Mouse (Mus musculus) hematopoietic stem cell, adult 5-6 weeks (primary cell): ENCODE measurements at regions not wholly inside any gene's neighbourhood (a gene's known extent, or its start where the extent isn't known, plus 50 kb on each side); places are given as distances from the start of the nearest gene placed in this dataset.

Experiments used
- ATAC-seq, 2 experiments: fragments of 125-278 bp in 1 of 2; replicated peaks in 1 of 2; 2 replicates each; pipeline ENCODE4 v1.8.0; 2016 to 2017; ENCODE audit warnings: inconsistent platforms in 2 of 2, mild to moderate bottlenecking in 2 of 2, moderate number of reproducible peaks in 2 of 2, low read depth in 1 of 2, moderate TSS enrichment in 1 of 2; ENCODE audit not compliant: low FRiP score in 2 of 2, poor library complexity in 2 of 2, severe bottlenecking in 2 of 2, insufficient read depth in 1 of 2, low TSS enrichment in 1 of 2

DNA sequence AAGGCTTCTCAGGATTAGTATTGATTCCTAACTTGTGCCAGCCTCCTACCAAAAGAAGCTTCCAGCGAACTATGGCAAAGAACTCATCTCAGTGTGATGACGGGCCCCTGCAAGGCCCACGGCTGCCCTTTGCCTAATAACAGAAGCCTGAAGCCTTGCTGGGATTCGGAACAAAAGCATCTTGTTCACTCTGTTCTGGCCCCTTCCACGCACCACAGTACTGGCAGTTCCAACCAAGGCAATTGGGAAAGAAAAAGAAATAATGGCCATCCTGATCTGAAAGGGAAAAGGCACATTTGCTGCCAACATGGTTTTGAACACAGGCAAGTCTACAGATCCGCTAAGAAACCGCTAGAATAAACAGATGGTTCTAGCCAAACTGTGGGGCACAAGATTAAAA, 150.4 kb upstream of the Tcerg1l start:
- ATAC-seq = no peak

DNA sequence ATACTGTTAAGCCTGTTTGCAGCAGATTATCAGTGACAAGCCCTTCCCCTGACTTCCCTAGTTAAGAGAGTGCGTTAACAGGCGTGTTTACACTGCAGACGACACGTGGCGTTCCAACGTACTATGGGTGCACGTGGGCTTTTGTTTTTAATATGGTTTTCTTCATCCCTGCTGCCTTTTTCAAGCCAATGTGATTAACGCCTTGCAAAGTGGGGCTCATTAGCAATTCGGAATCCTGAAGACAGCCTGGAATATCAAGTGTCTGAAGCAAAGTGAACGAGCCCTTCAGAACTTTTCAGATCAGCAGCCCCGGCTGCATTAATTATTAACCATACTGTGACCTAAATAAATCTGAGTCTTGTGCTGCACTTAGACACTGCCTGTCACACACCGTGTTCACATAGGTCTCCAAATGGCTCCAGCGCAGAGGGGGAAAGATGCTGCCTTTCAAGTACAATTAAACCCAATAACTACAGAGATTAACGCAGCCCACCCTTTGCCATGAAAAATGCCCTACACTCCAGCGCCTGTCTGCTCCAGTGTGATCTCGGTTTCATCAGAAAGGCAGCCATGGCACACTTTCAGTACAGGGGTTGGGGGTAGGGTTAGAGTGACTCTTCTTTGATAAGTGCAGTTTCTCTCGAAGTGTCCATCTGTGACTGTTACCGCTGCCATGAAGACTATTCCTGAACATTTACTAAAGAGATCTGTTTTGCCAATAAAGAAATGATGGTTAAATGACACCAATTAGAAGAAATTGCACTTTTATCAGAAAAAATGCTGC, 140.7 kb upstream of the Tcerg1l start:
- no peak for ATAC-seq

DNA sequence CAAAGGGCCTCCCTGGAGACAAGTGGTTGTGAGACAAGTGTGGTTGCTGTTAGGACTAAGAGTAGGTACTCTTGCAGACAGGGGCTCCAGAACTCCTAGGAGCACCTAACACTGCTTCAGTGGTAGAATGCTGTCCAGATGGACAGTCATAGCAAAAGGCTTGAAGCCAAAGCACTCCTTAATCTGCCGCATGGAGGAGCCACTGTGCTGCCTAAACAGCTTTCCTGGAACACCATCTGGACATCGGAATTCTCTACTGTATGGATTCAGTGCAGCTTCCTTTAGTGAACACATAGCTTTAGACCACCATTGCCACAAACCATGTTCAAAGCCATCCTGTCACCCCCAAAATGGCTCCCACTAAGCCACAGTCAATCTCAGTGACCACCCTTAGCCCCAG, 128.6 kb upstream of the Tcerg1l start:
- no peak for ATAC-seq

DNA sequence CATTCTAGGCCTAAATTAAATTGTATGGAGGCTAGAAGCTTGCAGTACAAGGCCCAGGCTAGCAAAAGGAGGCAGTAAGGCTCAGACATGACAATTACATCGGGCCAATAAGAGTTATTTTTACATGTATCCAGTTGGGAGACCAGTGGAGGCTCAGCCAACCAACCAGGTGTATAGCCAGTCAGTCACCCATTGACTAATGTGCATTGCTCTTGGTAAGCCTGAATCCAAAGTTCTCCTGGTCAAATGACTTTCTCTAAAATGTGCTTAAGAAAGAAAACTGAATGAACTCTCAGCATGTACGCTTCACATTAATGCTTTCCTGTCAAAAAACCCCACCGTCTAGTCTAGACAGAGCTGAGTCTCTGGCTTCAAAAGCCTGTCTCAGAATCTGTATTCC, 127.4 kb upstream of the Tcerg1l start:
- no peak for ATAC-seq

DNA sequence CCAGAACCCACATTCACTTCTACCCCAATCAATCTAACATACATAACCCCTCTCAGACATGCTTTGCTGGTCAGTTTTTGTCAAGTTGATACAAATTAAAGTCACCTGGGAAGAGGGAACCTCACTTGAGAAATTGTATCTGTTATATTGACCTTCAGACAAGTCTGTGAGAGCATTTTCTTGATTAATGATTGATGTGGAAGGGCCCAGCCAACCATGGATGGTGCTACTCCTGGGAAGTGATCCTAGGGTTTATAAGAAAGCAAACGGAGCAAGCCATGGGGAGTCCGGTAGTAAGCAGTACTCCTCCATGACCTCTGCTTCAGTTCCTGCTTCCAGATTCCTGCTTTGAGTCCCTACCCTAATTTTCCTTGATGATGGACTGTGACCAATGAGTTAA, 116.6 kb upstream of the Tcerg1l start:
- no peak for ATAC-seq

DNA sequence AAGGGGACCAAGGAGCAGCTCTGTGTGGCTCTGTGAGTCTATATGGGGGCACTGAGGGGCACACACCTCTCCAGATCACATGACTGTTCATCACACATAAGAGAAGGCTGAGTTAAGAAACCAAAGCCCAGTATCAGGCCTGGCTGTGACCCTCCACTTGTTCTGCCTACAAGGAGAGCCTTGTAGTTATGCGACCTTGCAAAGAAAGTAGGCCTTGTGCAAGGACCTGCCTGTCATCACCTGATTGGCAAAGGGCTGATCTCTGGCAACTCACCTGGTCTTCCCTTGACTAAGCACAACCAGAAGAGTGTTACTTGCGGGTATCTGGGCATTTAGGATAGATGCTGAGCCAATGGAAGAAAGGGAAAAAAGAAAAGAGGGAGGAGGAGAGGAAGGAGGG, 107.7 kb upstream of the Tcerg1l start:
- ATAC-seq = no peak

DNA sequence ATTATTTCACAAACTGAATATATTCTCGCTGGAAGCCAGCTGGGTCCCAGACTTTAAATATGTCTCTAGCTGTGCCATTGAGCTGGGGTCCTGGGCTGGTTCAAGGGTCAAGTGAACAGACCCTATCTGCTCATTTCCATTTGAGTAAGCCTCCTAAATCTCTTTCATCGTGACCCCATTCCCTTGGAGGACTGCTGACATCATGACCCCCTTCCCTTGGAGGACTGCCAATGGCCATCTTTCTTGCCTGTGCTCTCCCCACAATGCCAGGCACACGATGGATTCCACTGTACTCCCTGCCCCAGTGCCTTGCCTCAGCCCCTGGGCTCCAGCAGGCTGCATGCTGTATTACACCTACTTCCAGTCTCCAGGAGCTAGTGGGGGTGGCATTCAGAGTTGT, 106.5 kb upstream of the Tcerg1l start:
- no peak for ATAC-seq

DNA sequence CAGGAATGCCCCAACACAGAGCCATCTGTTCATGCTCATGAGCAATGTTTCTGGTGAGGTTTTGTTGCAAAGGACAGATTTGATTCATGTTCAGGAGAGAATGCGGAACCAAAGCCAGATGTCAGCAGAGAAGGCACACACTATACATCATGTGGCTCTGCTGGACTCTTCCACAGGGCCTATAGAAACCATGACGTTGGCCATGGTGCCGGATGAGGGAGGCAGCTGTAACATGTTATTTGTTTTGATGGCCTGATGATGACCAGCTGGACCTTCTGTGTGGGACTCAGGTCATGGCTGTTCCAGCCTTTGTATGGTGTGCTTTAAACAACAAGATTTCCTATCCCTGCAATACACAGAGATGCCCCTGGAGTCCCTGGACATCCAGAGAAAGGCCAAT, 105.5 kb upstream of the Tcerg1l start:
- no peak for ATAC-seq

GRCm38 (mm10) chr7:138501347-138502014, 104.0 kb upstream of the Tcerg1l start:
- ATAC-seq = no peak

DNA sequence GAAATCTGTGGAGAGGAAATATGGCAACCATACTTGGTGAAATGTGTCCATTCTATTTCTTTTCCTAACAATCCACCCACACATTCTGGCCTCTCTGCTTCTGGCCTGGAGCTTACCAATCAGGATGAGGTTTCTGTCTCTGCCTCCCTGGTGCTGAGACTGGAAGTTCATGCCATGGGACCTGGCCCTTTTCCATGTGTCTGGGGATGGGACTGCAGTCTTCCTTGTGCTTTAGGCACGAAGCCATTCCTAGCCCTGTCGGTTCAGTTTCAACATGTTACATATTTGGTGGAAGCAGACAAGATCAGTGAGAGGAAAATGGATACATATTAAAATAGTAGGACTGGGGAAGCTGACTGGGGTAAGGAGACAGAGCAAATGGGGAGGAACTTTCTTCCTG, 100.2 kb upstream of the Tcerg1l start:
- no peak for ATAC-seq

DNA sequence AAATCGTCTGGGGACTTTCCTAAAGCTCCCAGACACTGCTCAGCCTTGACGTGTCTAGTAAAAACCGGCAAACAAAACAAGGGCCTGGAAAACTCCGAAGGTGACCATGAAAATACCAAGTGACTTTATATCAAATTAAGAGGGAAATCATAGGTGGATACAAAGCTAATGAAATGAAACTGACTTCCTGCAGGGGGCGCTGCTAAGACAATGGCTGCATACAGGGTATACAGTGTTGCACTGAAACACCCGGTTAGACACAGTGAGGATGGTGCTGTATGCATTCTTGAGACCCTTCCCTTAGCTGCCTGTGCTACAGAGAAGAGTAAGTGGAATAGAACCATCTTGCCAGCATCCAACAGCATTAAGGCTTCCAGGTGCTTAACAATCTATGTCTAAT, 99.7 kb upstream of the Tcerg1l start:
- ATAC-seq = no peak

- ATAC-seq = no peak
These were observed 96.1 kb upstream of the Tcerg1l start for GRCm38 (mm10) chr7:138493661-138494060.

GRCm38 (mm10) chr7:138492261-138492660, 94.7 kb upstream of the Tcerg1l start:
- ATAC-seq = no peak

GRCm38 (mm10) chr7:138489471-138489870, 91.9 kb upstream of the Tcerg1l start:
- no peak for ATAC-seq

DNA sequence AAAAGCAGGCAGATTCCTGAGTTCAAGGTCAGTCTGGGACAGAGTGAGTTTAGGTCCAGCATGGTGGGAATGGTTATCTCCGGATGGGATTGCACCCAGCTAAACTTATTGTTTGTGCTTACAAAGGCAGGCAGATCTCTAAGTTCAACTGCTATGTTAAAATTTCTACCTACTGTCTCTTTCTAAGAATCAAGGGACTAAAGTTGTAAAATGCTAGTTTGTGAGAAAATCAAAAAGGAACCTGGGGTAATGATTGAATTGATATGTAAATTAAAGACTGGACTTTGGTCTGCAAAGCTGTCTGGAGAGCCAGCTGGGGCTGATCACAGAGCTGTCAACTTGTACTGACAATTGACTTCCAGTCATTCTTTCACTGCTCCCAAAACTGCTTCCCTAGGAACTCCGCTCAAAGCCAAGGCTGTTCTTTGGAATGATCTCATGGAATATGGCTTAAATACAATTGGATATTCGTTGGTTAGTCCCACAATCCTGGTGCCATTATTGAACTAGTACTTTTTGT, 90.7 kb upstream of the Tcerg1l start:
- ATAC-seq = no peak

DNA sequence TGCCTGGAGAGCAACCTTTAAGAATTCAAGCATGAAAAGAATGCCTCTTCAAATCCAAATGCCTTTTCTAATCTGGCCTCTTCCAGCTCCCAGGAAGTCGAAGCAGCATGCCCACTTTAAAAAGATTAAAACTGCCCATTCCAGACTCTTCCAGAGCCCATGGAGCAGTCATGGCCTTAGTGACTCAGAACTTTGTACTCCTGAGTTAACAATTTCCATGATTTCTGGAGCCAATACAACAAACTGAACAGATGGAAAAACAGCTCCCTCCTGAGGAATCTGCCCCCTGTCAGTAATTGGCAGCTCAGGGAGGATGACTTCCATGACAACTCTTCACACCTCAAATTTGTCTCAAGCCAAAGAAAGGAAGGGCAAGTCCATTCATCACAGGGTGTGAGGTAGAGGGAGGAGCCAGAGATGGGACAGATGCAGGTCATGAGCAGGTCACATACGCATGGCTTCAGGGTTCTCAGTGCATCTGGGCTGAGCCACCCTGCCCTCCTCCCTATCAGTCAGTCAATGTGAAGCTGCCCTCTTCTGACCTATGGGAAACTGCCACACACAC, 75.4 kb upstream of the Tcerg1l start:
- no peak for ATAC-seq

DNA sequence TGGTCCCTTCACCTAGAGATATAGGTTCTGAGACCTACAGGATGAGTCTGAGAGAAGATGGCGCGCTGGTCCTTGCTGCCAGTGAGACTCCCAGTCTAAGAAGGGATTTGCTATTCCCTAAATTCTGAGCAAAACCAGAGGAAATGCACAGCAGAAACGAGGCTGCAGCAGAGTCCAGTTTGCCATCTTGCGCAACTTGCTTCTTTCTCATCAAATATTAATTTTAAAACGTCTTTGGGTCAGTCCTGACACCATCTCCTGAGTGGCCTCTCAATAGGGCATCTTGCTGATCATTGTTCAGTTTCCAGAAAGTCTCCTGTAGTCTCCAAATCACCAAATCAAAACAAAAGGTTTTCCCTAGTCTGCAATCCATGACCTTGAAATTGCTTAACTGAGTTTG, 74.8 kb upstream of the Tcerg1l start:
- ATAC-seq = no peak

DNA sequence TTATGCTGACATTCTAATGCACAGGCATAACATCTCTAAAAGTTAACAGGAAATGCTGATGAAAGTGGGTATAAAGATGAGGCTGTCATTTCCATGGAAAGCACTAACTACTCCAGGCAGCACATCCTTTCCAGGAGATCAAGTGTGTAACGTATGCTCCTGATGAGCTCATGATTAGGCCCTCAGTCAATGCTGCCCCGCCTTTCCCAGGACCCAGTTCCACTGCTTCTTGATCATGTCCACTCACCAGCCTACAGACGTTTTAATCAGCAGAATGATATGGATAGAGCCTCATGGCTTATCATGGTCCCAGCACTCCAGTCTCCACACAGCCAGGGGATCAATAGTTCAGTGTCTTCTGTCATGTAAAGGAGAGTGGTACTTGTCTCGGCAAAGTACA, 71.7 kb upstream of the Tcerg1l start:
- ATAC-seq = no peak

DNA sequence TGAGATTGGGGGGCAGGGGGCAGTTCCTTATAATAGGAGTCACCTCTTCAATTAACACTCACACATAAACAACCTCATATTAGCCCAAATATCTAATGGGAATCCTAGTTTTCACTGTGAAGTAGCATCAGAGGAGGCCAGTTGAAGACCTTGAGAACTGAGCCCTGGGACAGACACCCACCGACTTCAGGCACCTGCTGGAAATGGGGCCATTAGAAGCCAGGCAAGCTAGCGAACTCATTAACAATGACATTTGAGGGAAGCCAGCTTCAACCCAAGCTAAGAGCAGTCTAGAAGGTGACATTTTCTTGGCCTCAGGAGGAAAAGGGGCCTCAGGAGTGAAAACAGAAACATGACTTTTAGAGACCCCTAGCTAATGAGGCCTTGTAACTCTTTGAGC, 70.9 kb upstream of the Tcerg1l start:
- ATAC-seq = no peak
